Mouse (Mus musculus) liver, embryonic 14.5 days (tissue): ENCODE data around the gene Thap3.

Source experiments
- CTCF ChIP-seq: IDR thresholded peaks from 2 replicates; pipeline ENCODE4 v1.5.1; 2016; ENCODE audit warnings: antibody characterized with exemption, low read depth, control low read depth
- EP300 ChIP-seq: IDR thresholded peaks from 2 replicates; pipeline ENCODE4 v1.6.1; 2016; ENCODE audit warnings: antibody characterized with exemption, low read depth

- TF ChIP-seq CTCF: no peak
- TF ChIP-seq EP300: no peak
These were observed 21.4 kb upstream of the Thap3 start for GRCm38 (mm10) chr4:152010091-152010706.
